10 mouse cellular contexts compared by ENCODE assay signal in genomic region chr5:111725195-111725920, GRCm38 (mm10). TPM values are rescaled to one million over a fixed set of nuclear protein-coding genes. Genes with fewer than 3 reads are reported as not detected.
DNase-seq lines count a peak whose midpoint lies in the region; ATAC-seq and TF ChIP-seq lines count a peak whose summit lies in the region.
"Had no signal": no experiment of that assay in that cellular context is flagged by ENCODE, and none has a peak within 500 bp of the region (broad histone marks: within the 10 kb centered on the region; RNA-seq: fewer than 3 reads in every experiment).

No protein-coding gene starts in this region.

- WGBS in forebrain, embryonic 15.5 days = 14% methylated on average over 22 of the region's 22 CpGs
- 18% methylated on average over 22 of the region's 22 CpGs for WGBS in hindbrain, embryonic 16.5 days
- WGBS in midbrain, embryonic 16.5 days = 29% methylated on average over 22 of the region's 22 CpGs
- 49% methylated on average over 22 of the region's 22 CpGs for WGBS in intestine, postnatal 0 days

- no peak for DNase-seq in layer of hippocampus, adult 2 months (ENCODE audit: low spot score in 2 of 2)
- DNase-seq in layer of hippocampus, adult 8-10 months (ENCODE audit: low spot score in 2 of 2) = no peak
- DNase-seq in layer of hippocampus, adult 9-11 months = no peak

- H3K9me3 ChIP-seq in forebrain, embryonic 15.5 days = no peaks in the 10 kb centered on the region
- no peaks in the 10 kb centered on the region for H3K9me3 ChIP-seq in hindbrain, embryonic 16.5 days (ENCODE audit: control insufficient read depth, low read length)
- H3K9me3 ChIP-seq in midbrain, embryonic 16.5 days (replicated peaks; ENCODE audit: control insufficient read depth, low read length, poor library complexity, severe bottlenecking) = no peaks in the 10 kb centered on the region
- no peaks in the 10 kb centered on the region for H3K9me3 ChIP-seq in intestine, postnatal 0 days (ENCODE audit: control insufficient read depth)

- H3K4me1 ChIP-seq in forebrain, embryonic 15.5 days = peaks cover 49% of the 10 kb centered on the region
- peaks cover 18% of the 10 kb centered on the region for H3K4me1 ChIP-seq in hindbrain, embryonic 16.5 days (ENCODE audit: control insufficient read depth, insufficient read depth, low read depth, low read length)
- peaks cover 25% of the 10 kb centered on the region for H3K4me1 ChIP-seq in midbrain, embryonic 16.5 days (ENCODE audit: control insufficient read depth, insufficient read depth, low read length)
- no peaks in the 10 kb centered on the region for H3K4me1 ChIP-seq in intestine, postnatal 0 days (replicated peaks; ENCODE audit: control insufficient read depth, insufficient read depth, low read length)

- H3K27me3 ChIP-seq in forebrain, embryonic 15.5 days = no peaks in the 10 kb centered on the region
- H3K27me3 ChIP-seq in hindbrain, embryonic 16.5 days (replicated peaks; ENCODE audit: control insufficient read depth, insufficient read depth, low read length) = no peaks in the 10 kb centered on the region
- no peaks in the 10 kb centered on the region for H3K27me3 ChIP-seq in midbrain, embryonic 16.5 days (ENCODE audit: control insufficient read depth, insufficient read depth, low read depth, low read length)
- no peaks in the 10 kb centered on the region for H3K27me3 ChIP-seq in intestine, postnatal 0 days (replicated peaks; ENCODE audit: control insufficient read depth, insufficient read depth, low read length)

- TF ChIP-seq CTCF in layer of hippocampus, adult 2 months (conservative IDR thresholded peaks at IDR 0.05) = no peak
- TF ChIP-seq CTCF in intestine, postnatal 0 days (IDR thresholded peaks at IDR 0.05; ENCODE audit: low read depth) = no peak

- H3K27ac ChIP-seq in layer of hippocampus, adult 2 months = peak overlapping the region; percentile 29; the same call in 1 of the 2 replicates
- H3K27ac ChIP-seq in forebrain, embryonic 15.5 days (replicated peaks) = peak overlapping the region; percentile 97
- peak overlapping the region; percentile 80 for H3K27ac ChIP-seq in hindbrain, embryonic 16.5 days (ENCODE audit: low read depth, low read length)
- peak overlapping the region; percentile 78 for H3K27ac ChIP-seq in midbrain, embryonic 16.5 days (ENCODE audit: low read length)
- no peak overlapping the region for H3K27ac ChIP-seq in intestine, postnatal 0 days (ENCODE audit: low read depth, low read length)

- peak; percentile 78 for ATAC-seq in forebrain, embryonic 15.5 days (replicated peaks)
- ATAC-seq in hindbrain, embryonic 16.5 days = peak; percentile 84
- peak; percentile 57 for ATAC-seq in midbrain, embryonic 16.5 days
- ATAC-seq in monocyte, adult 5-6 weeks (replicated peaks; ENCODE audit: insufficient number of reproducible peaks, low FRiP score, low TSS enrichment, poor library complexity, severe bottlenecking) = no peak
- ATAC-seq in intestine, postnatal 0 days = no peak

- H3K9ac ChIP-seq in forebrain, embryonic 15.5 days (replicated peaks) = peak overlapping the region; percentile 37
- peak overlapping the region; percentile 39; the same call in 1 of the 2 replicates for H3K9ac ChIP-seq in hindbrain, embryonic 16.5 days (ENCODE audit: low read depth, low read length)
- H3K9ac ChIP-seq in midbrain, embryonic 16.5 days (ENCODE audit: low read depth, low read length) = peak overlapping the region; percentile 42; the same call in 1 of the 2 replicates
- no peak overlapping the region for H3K9ac ChIP-seq in intestine, postnatal 0 days (ENCODE audit: low read depth, low read length)

- no peaks in the 10 kb centered on the region for H3K36me3 ChIP-seq in forebrain, embryonic 15.5 days
- H3K36me3 ChIP-seq in hindbrain, embryonic 16.5 days (ENCODE audit: control insufficient read depth, insufficient read depth, low read length) = no peaks in the 10 kb centered on the region
- H3K36me3 ChIP-seq in midbrain, embryonic 16.5 days (ENCODE audit: control insufficient read depth, insufficient read depth, low read length) = no peaks in the 10 kb centered on the region
- H3K36me3 ChIP-seq in intestine, postnatal 0 days (ENCODE audit: control insufficient read depth, insufficient read depth) = no peaks in the 10 kb centered on the region

- peak overlapping the region; percentile 43 for H3K4me2 ChIP-seq in forebrain, embryonic 15.5 days (replicated peaks)
- H3K4me2 ChIP-seq in hindbrain, embryonic 16.5 days (ENCODE audit: low read length) = peak overlapping the region; percentile 42
- H3K4me2 ChIP-seq in midbrain, embryonic 16.5 days (ENCODE audit: low read length) = peak overlapping the region; percentile 33
- no peak overlapping the region for H3K4me2 ChIP-seq in intestine, postnatal 0 days (replicated peaks; ENCODE audit: low read depth)

- H3K4me3 ChIP-seq in layer of hippocampus, adult 2 months = no peak overlapping the region
- H3K4me3 ChIP-seq in forebrain, embryonic 15.5 days = peak overlapping the region; percentile 25
- H3K4me3 ChIP-seq in hindbrain, embryonic 16.5 days (ENCODE audit: low read length) = no peak overlapping the region
- H3K4me3 ChIP-seq in midbrain, embryonic 16.5 days (ENCODE audit: low read depth, low read length) = peak overlapping the region; percentile 6; the same call in 1 of the 2 replicates
- no peak overlapping the region for H3K4me3 ChIP-seq in intestine, postnatal 0 days (ENCODE audit: low read depth, low read length)

RNA-seq across cellular contexts. Expression of gene Gm26897, which starts 8.4 kb away (rescaled TPM):
- not detected for total RNA-seq in layer of hippocampus, adult 2 months (2021)
- total RNA-seq in layer of hippocampus, adult 8-10 months (2022) = not detected
- not detected in 2 replicates for polyA plus RNA-seq in forebrain, embryonic 15.5 days (2015; fragmentation: Nextera tagmentation; extraction: Ambion mirVana)
- not detected in 2 replicates for polyA plus RNA-seq in hindbrain, embryonic 16.5 days (2015; fragmentation: Nextera tagmentation; extraction: Ambion mirVana)
- not detected in 2 replicates for polyA plus RNA-seq in midbrain, embryonic 16.5 days (2015; fragmentation: Nextera tagmentation; extraction: Ambion mirVana)
- not detected in 3 replicates for total RNA-seq in monocyte, adult 5-6 weeks (2017)
- polyA plus RNA-seq in intestine, postnatal 0 days (2015; fragmentation: Nextera tagmentation; extraction: Ambion mirVana) = not detected in 2 replicates
- total RNA-seq: heart, postnatal 36 days; MEL had no signal

Comparison
In these comparisons a context has a peak if more than half of its experiments do, and no peak if none do; other contexts are left out.
1. H3K4me3 ChIP-seq: peak in forebrain, embryonic 15.5 days (single experiment) and midbrain, embryonic 16.5 days (single experiment); none in layer of hippocampus, adult 2 months (single experiment), hindbrain, embryonic 16.5 days (single experiment) and intestine, postnatal 0 days (single experiment).
2. ATAC-seq: peak in forebrain, embryonic 15.5 days (single experiment), hindbrain, embryonic 16.5 days (single experiment) and midbrain, embryonic 16.5 days (single experiment); none in monocyte, adult 5-6 weeks (single experiment) and intestine, postnatal 0 days (single experiment).